Mouse (Mus musculus) right cerebral cortex, adult 18-20 months (tissue): ENCODE measurements at regions not wholly inside any gene's neighbourhood (a gene's known extent, or its start where the extent isn't known, plus 50 kb on each side); places are given as distances from the start of the nearest gene placed in this dataset.

Experiments used
- DNase-seq: peaks from one replicate; pipeline ENCODE4 v3.0.0; 2022; ENCODE audit warnings: mixed read lengths

DNA sequence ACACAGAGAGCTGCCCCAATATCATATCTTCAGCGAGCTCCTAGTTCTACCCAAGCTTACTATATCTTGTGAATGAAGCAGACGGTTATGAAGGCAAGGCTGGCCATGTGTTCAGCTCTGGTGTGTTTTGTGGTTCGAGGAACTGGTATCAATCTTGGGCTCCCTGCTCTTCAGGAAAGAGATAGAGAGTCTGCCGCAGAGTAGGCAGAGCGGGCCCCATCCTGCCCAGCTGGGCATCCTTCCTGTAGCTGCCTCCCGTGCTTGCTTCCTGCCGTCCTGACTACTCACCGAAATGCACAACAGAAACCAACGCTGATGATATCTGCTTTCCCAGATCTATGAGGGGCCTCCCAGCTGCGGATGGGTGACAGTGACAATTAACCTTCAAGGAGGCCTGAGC lies 60.3 kb downstream of the Snrpe start:
- no peak for DNase-seq

DNA sequence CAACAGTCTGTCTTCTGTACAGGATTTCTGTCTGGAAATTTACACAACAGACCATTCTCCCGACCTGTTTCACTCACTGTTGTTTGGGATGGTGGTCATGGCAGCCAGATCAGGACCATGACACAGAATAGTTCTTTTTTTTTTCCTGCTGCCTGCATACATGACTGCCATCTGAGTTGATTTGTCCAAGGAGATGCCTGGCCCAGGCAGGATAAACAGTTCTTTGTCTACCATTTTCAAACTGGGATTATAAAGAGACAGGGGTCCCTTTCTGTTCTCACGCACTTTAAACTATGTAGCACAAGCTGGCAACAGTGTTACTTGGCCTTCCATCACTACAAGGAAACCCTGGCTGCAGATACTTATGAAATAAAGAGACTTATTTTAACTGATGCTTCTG lies 61.1 kb downstream of the Snrpe start:
- DNase-seq: no peak

DNA sequence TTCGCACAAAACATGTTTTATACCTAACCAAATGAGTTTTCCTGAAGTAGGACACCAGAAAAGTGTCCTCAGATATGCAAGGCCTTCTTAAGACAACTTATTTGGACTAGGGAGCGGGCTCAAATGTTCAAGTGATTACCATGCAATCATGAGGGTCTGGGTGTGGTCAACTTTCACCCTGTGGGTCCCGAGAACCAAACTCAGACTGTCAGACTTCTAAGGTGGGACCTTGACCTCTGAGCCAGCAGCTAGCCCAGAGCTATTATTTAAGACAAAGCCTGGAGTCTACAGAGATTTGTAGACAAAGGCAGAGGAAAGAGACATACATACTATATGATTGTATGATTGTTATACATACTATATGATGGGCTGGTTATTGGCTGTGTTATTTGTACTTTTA lies 62.5 kb downstream of the Snrpe start:
- no peak for DNase-seq

DNA sequence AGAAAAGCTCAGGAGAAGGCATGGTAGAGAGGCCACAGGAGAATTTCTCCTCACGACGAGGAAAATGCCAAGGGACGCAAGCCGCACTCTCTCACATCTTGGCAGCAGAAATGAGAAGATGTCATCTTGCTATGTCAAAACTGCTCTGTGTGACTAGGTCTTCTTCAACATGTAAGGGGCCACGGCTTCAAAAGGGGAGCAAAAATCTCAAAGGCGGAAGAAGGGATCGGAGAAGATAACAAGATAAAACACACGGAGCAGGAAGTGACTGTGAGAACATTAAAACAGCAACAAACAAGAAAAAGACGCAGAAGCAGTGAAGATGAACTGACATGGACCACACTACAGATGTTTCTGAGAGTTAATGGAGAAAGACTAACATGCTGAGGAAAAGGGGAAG lies 65.1 kb downstream of the Snrpe start:
- no peak for DNase-seq

DNA sequence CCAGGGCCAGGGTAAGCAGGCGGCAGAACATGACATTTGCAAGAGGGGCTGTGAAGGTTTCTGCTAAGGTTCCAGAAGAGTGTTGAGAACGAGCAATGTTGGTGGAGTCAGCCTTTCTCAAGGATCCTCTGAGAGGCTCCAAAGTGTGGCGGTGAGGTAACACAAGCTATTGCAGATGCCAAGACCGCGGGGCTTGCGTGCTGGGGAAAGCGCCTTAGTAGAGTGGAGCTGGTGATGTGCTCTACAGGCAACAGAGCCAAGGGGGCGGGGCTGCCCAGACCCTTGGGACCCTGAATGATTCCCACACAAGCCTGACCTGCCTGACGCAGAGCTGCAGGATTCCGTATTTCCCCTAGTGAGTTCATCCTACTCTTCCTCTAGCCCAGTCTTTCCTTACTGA lies 66.3 kb downstream of the Snrpe start:
- DNase-seq: no peak

DNA sequence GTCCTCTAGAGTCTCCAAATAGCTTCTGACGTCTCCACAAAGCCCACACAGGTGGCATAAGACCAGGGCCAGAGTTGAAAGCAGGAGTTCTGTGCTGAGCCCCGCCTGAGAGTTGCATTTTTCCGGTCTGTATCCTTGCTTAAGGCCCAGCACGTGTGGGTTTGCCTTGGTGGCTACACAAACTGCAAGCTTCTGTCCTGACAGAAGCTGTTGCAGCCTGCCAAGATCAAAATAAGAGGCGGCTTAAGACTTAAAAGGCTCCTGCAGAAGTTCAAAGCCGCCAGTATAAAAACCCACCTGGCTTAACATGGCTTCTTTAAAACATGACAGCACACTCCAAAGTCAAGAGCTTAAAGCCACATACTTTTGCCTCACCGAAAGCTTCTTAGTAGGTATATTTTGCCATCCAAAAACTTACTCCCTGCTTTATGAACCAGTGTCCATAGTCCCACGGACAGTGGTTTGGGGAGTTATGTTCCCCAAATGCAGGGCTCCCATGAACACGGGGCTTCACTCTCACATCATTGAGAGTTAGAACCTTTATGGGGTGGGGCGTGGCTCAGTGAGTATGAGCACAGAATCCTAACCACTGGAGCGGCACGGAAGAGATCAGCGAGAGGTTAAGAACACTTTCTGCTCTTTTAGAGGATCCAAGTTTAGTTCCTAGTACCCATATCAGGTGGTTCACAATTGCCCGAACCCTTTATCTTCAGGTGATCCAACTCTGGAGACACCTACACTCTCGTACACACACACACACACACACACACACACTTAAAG lies 67.9 kb downstream of the Snrpe start:
- DNase-seq: no peak

DNA sequence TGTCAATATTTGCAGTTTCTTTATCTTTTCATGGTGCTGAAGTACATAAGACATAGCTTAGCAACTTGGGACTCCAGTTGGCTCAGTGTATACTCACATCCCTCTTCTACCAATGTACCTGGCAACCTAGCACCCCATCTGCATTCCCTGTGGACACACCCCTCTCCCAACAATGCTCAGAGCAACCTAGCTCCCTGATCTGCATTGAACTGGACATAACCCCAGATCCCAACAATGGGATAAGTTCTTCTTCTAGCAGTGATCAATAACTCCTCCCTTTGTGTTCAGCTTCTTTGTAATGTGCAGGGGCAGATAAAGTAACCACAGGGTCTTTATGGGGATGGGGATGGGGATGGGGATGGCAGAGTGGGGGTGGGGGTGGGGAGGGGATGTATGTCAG lies 79.4 kb downstream of the Snrpe start:
- DNase-seq: no peak

DNA sequence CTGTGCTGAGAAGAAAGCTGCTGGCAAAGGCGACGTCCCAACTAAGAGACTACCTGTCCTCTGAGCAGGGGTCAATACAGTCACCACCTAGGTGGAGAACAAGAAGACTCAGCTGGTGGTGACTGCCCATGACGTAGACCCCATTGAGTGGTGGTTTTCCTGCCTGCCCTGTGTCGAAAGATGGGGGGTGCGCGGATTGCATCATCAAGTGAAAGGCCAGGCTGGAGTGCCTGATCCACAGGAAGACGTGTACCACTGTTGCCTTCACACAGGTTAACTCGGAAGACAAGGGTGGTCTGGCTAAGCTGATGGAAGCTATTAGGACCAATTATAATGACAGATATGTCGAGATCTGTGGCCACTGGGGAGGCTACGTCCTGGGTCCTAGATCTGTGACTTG lies 80.3 kb downstream of the Snrpe start:
- DNase-seq: no peak

DNA sequence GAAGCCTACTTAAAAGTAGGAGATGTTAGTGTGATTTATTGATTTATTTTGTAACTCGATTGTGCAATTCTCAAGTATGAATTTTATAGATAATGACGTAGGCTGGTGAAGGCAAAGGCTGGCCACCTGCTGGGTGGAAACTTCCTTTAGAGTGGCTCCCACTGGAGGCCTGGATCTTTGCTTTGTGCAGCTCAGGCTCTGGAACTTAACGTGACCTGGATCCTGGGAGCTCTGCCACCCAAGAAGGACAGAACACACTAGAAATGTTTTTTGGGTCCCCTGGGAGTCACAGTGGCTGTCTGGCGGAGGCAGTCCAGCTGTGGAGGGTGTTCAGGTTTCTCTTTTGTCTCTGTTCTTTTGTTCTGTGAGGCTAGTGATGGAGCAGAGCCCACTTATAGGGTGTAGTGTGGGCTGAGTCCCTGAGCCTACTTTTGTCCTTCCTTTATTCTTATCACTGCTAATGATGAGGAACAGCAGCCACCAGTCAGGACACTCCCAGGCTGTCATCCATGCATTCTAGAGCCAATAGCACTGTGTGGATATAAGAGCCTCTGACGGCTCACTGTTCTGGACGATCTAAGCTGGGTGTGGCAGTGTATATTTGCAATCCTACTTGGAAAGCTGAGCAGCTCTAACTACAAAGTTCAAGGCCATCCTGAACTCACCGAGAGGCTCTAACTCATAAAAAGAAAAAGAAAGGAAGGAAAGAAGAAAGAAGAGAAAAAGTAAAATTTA lies 82.3 kb downstream of the Snrpe start:
- DNase-seq: no peak

DNA sequence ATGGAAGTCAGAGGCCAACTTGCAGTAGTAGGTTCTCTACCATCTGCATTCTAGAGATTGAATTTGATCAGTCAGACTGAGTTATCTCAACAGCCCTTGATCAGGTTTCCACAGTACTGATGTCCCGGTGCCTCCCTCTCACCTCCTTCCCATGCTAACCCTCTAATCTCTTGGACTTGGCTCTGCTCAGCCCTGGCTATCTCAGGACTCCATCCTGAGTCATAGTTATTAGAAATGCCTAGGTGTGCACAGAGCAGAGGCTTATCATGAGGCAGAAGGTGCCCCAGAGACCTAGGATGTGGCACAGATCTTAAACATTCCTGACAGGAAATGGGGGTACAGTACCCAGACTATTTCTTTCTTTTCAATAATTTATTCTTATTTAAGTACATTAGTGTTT lies 87.3 kb downstream of the Snrpe start:
- no peak for DNase-seq

DNA sequence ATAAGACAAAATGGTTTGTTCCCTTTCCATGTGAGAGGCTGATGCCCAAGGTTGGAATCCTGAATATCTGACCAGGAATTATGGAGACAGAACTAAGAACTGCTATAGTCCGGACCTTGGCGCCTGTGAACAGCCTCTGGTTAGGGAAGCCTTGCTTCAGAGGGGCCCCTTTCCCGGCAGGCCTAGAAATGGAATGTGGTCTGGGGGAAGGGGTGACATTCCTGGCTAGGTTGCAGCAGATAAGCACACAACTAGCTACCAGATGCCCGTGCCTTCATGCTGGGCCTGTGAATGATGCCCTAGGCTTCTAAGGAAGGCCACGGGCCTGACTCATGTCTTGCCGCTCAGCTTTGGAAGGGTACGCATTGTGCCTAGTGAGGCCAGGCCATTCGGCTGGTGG lies 89.4 kb downstream of the Snrpe start:
- no peak for DNase-seq

DNA sequence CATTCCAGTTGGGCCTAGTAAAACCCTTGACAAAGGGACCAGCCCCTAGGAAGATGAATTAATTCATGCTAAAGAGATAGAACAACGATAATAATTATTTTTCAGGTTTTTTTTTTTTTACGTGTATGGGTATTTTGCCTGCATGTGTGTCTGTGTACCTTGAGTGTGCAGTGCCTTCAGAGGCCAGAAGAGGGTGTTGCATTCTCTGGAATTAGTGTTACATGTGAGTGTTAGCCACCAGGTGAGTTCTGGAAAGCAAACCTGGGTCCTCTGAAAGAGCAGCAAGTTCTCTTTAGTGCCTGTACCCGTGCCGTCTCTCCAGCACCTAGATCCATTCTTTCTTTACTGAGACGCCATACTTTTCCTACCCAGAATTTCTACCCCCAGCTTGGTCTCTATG lies 92.8 kb upstream of the Sox13 start:
- no peak for DNase-seq

DNA sequence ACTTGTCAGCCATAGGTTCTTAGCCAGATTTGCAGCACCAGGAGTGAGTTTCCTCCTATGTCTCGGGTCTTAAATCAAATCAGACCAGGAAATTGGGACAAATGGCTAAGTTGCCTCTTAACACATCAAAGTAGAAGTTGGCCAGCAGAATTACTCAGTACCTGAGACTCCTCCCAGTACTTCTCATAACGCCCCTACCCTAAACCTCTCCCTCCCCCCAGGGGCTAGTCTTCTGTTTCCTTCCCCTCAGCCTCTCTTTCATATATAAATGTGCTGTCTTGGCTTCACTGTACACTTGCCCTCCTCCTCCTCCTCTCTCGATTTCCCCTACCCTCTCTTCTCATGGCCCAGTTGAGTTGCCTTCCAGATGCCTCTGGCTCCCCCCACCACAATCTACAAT lies 79.9 kb upstream of the Sox13 start:
- no peak for DNase-seq

DNA sequence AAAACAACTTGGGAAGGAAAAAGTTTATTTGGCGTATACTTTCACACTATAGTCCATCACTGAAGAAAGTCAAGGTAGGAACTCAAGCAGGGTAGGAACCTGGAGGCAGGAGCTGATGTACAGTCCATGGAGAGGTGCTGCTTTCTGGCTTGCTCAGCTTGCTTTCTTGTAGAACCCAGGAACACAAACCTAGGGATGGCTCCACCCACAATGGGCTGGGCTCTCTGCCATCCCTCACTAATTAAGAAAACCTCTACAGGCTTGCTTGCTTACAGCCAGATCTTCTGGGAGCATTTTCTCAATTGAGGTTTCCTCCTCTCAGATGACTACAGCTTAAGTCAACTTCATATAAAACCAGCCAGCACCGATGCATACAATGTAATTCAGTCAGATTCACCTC lies 79.2 kb upstream of the Sox13 start:
- no peak for DNase-seq

DNA sequence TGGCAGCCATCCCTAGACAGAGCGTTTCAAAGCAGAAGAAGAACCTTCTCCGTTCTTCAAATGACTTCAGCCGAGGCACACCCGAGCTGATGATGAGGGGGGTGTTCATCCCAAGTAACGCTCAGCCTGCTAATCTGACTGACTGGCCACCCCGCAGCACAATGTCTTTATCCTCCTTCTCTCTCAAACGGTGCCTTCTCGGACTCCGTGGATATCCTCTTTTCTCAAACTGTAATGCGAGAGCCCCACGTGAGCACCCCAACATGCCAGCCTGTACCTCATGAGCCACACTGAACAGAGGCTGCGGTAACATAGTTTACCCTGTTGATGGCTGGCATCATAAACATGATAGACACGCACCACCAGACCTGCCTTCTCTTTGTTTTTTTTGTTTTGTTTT lies 76.8 kb upstream of the Sox13 start:
- DNase-seq: no peak

DNA sequence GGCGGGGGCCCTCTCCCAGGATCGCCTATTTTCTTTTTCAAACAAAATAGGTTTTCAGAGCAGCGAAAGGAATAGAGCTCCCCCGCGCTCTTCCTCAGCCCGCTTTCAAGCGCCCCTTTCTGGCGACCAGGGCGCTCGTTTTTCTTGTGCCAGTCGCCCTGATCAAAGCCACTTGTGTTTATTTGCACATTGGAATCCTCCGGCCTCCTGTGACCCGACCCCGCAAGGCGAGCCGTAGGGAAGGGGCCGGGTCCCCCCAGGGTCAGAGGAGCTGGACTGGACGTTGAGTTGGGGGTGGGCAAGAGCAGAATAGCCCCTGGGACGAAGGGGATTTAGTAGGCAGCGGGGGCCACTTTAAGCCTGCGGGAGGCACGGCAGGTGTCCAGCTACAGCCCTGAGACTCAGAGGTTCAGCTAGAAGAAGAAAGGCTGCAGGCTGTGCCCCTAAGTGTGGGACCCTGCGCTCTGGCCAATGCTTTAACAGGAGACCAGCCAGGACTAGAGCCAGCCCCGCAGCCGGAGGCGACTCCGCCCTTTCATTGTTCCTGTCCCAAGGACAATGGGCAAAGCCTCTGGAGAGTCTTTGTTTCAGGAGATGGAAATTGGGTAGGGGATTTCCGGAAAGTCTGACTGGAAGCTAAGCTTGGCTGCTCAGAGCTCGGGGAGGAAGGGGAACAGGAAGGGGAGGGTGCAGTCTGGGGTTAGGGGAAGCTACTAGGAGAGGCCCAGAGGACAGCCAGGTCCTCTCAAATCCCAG lies 69.0 kb upstream of the Sox13 start:
- DNase-seq: no peak

DNA sequence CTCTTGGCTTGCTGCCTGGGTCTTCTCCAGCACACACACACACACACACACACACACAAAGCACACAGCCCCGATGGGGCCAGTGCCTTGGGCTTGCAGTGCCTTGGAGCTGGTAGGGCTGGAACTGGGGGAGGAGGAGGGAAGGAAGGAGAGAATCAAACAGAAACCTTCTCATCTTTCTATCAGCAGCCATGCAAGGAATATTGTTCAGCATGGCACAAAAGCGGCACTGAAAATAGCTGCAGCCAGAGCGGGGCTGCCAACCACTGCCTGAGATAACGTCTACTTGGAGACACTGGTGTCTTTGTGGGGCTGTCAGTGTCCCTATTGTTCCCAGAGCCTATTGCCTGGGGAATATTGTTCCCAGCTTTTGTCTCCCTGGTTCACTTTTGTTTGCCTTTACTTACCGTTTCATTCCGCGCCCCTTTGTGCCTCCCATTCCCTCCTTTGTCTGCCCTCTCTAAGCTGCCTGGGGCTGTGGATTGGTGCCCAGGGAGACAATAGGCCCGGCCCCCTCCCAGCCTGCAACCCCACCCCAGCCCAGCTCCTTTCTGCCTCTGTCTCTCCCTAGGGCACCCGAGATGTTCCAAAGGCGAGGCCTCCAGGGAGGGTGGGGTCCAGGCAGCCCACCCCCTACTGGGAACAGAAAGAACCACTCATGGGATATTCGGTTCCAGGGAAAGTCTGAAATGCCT lies 68.3 kb upstream of the Sox13 start:
- peak; percentile 56 for DNase-seq

DNA sequence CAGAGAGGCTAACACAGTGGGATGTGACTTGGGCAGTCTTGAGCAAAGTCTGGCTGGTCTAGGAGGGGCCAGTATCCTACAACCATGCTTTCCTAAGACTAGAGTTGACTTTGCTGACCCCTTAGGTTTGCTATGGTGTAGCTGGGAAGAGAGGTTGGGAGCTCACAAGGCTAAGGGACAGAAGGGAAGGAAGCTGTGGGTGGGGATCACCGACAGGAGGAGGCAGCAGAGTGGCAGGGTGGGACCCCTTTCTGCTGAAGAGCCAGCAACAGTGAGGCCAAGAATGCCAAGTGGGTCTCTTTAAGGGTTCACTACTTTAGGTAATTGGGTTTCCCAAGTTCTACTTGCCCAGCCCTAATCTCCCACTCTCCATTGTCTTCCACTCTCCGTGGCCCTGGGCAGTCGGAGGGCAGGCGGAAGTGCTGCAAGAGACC lies 67.7 kb upstream of the Sox13 start:
- DNase-seq: no peak

DNA sequence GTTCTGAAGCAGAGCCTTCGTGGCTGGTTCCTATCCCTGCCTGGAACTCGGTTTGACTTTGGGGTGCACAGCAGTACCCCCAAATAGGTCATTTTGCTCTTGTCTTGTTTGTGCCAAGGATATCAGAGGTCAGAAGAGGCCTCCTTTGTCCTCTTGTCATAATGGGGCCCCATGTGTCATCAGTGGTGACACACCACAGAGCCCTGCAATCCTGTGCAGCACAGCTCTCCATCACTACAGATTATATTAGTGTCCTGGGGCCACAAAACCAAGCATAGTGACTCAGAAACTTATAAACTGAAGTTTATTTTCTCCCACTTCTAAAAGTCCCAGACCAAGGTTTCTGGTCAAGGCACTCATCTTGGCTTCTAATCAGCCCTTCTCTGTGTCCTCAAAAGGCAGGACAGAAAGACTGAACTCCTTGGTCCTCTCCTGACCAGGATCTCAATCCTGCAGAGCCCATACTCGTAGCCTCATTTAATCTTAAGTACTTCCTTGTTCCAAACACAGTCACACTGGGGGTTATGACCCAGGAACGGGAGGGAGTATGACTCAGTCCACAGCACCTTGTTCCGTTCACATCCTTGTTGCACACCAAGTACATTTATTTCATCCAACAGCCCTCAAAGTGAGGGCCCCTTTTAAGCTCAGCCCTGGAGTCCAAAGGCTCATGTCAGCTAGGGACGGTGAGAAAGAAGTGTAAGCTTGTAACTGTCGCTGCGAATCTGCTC lies 63.2 kb upstream of the Sox13 start:
- no peak for DNase-seq

DNA sequence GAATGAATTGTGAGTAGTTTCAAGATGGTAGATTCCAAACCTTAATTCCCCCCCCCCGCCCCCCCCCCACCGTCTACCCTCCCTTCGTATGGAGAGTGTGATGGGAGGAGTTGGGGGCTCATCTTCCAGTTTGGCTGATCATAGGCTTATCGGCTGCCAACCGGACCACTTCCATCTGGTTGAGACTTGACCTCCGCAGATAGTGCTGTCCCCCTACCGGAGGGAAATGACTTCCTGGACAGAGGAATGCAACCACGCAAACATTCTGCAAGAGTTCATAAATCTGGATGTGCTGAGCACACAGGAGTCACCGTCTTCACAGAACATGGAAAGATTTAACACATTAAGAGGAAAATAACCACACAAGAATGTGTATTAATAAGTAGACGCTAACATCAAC lies 62.2 kb upstream of the Sox13 start:
- DNase-seq: no peak

DNA sequence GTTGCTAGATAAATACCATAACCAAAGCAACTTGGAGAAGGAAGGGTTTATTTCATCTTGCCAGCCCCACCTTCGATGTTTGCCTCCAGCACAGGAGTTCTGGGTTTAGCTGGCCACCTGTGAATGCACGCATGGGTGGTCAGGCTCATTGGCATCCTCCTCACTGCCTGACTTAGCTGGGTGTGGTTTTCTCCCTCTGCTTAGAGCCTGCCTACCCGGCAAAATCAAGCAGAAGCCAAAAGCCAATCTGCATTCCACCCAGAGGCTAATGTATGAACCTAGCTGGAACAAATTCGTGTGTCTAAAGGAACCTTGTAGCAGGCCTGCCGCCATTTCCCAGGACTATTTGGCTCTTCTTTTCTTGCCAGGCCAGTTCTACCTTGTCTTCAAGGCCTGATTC lies 58.7 kb upstream of the Sox13 start:
- no peak for DNase-seq

DNA sequence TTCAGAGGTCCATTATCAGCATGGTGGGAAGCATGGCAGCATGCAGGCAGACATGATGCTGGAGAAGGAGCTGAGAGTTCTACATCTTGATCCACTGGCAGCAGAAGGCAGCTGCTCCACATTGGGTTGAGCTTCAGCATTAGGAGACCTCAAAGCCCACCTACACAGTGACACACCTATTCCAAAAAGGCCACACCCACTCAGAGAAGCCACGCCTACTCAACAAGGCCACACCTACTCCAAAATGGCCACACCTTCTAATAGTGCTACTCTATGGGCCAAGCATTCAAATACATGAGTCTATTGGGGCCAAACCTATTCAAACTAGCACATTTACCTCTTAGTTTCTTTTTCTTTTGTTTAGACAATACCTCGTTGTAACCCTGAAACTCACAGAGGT lies 50.4 kb upstream of the Sox13 start:
- DNase-seq: no peak
